Mouse (Mus musculus) ES-E14 (cell line): ENCODE measurements around the gene Pcdh15.

ENCODE experiments used
- CHD2 ChIP-seq: IDR thresholded peaks from 2 replicates; pipeline ENCODE4 v1.6.1; 2014; ENCODE audit warnings: mild to moderate bottlenecking, low read depth, low read length, inconsistent platforms
- HCFC1 ChIP-seq: IDR thresholded peaks from 2 replicates; pipeline ENCODE4 v1.6.1; 2012; ENCODE audit warnings: low read length, inconsistent platforms, borderline replicate concordance; ENCODE audit not compliant: insufficient read depth
- ZNF384 ChIP-seq: IDR thresholded peaks from 2 replicates; pipeline ENCODE4 v1.6.1; 2012; ENCODE audit warnings: low read depth, low read length, inconsistent platforms

- TF ChIP-seq HCFC1 (no peak), ZNF384 (no peak), CHD2 (no peak)
Observed at GRCm38 (mm10) chr10:73921579-73921978, 822.4 kb downstream of the Pcdh15 start.
